Comparison of ENCODE assay signal across 10 mouse cellular contexts in the genomic region with DNA sequence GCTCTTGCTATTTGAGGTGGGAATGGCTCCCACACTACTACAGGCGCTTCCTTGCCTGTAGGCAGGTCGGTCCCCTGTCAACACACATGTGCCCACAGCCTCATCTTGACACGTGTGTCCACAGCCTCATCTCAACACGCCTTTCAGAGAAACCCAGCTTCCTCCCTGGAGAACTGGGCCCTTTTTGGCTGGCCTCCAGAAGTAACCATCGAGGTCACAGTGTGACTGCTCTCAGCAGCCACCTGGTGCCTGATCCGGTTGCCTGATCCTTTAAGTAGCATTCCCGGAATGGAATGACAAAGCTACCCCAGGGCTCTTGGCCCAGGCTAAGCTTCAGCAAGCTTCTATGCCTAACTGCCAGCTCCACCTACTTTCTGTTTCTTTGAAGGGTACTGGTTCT. TPM values are rescaled to one million over a fixed set of nuclear protein-coding genes. Genes with fewer than 3 reads are reported as not detected.
DNase-seq lines count a peak whose midpoint lies in the region; TF ChIP-seq lines count a peak whose summit lies in the region.
"Had no signal": no experiment of that assay in that cellular context is flagged by ENCODE, and none has a peak within 500 bp of the region (broad histone marks: within the 10 kb centered on the region; RNA-seq: fewer than 3 reads in every experiment).

No protein-coding gene starts in this region.

- DNase-seq in lung, adult 18-20 months: peak; percentile 64 to 74
- no peak for DNase-seq in lung, adult 2 months
- peak; percentile 86 for DNase-seq in brain, adult 2 months (ENCODE audit: low read depth, low spot score)
- peak; percentile 69 to 72 for DNase-seq in cerebellum, postnatal 36 days
- peak; percentile 49 to 61 for DNase-seq in kidney, postnatal 36 days
- DNase-seq in layer of hippocampus, adult 18-20 months (ENCODE audit: low spot score in 2 of 2): no peak
- no peak for DNase-seq in right cerebral cortex, postnatal 4 days
- DNase-seq in B cell, adult 2 months: no peak

- no peak overlapping the region for H3K4me3 ChIP-seq in lung, adult 2 months (replicated peaks; ENCODE audit: extremely low read depth, low read depth, low read length)
- H3K4me3 ChIP-seq: embryonic facial prominence, embryonic 13.5 days; liver, embryonic 15.5 days had no signal

- 42% methylated on average over 7 of the region's 7 CpGs for WGBS in lung, adult 2 months

- H3K4me1 ChIP-seq in lung, adult 2 months (ENCODE audit: control insufficient read depth, insufficient read depth, low read length): no peaks in the 10 kb centered on the region
- H3K4me1 ChIP-seq: liver, embryonic 15.5 days had no signal

- no peak for TF ChIP-seq POLR2A in lung, adult 2 months (IDR thresholded peaks at IDR 0.05; ENCODE audit: borderline replicate concordance, extremely low read depth, low read depth, low read length)

- no peak for TF ChIP-seq CTCF in lung, adult 2 months (IDR thresholded peaks at IDR 0.05; ENCODE audit: insufficient read depth, low read length)

RNA-seq across cellular contexts. Expression of a gene that starts 50.3 kb away (rescaled TPM):
- 25.6 and 29.7 TPM in 2 replicates for polyA plus RNA-seq in lung, adult 2 months (2012; rRNA removed)
- total RNA-seq in layer of hippocampus, adult 18-20 months (2021): 10 to 100 TPM; 41.5 to 46.0 TPM

Comparison
In these comparisons a context has a peak if more than half of its experiments do, and no peak if none do; other contexts are left out.
1. DNase-seq: peak in lung, adult 18-20 months (2 of 2), brain, adult 2 months (single experiment), cerebellum, postnatal 36 days (2 of 2) and kidney, postnatal 36 days (2 of 2); none in lung, adult 2 months (single experiment), layer of hippocampus, adult 18-20 months (0 of 2), right cerebral cortex, postnatal 4 days (single experiment) and B cell, adult 2 months (0 of 2).